Mouse (Mus musculus): ENCODE measurements around the gene Arfgap2. TPM values are rescaled to one million over a fixed set of nuclear protein-coding genes. Genes with fewer than 3 reads are reported as not detected.
"Not testable (repeated sequence)": the region's sequence is repeated elsewhere in the genome, so short reads cannot be mapped to it uniquely, and the experiment has no call there.

Arfgap2 gene
- polyA plus RNA-seq (2014; fragmentation: Nextera tagmentation; extraction: Ambion mirVana), result 86.5 and 94.6 TPM in 2 replicates

- Histone ChIP-seq H3K4me2 (ENCODE audit: low read depth) (peak within 1 kb of the TSS; percentile 41), H3K27me3 (ENCODE audit: control insufficient read depth, insufficient read depth, low read length) (no peaks in the 10 kb centered on the region), H3K9me3 (ENCODE audit: control insufficient read depth, low read length) (no peaks in the 10 kb centered on the region), H3K4me3 (ENCODE audit: low read depth, low read length) (peak within 1 kb of the TSS; percentile 69), H3K27ac (ENCODE audit: low read depth, low read length) (peak within 1 kb of the TSS; percentile 86), H3K36me3 (ENCODE audit: control insufficient read depth, insufficient read depth, low read length) (peaks cover 11% of the 10 kb centered on the region), H3K4me1 (ENCODE audit: control insufficient read depth, insufficient read depth, low read length) (peaks cover 7% of the 10 kb centered on the region; the same call in 1 of the 2 replicates), H3K9ac (ENCODE audit: low read length) (peak within 1 kb of the TSS; percentile 92)
- WGBS, result 2% methylated on average over 72 of the region's 72 CpGs
- ATAC-seq (ENCODE audit: insufficient read depth, low FRiP score, low TSS enrichment) (peak; percentile 99), DNase-seq (ENCODE audit: low spot score) (peak; percentile 98)
Observed at GRCm38 (mm10) chr2:91264711-91265681, at the start of gene Arfgap2. Arfgap2 (plus strand) TSS chr2:91264974.

GRCm38 (mm10) chr2:91217032-91217431 lies 47.7 kb upstream of the Arfgap2 start:
- no peak for ATAC-seq (ENCODE audit: insufficient read depth, low FRiP score, low TSS enrichment)
- Histone ChIP-seq H3K27ac (ENCODE audit: low read depth, low read length) (no peak overlapping the region), H3K9me3 (ENCODE audit: control insufficient read depth, low read length) (no peaks in the 10 kb centered on the region), H3K9ac (ENCODE audit: low read length) (no peak overlapping the region), H3K27me3 (ENCODE audit: control insufficient read depth, insufficient read depth, low read length) (no peaks in the 10 kb centered on the region), H3K4me3 (ENCODE audit: low read depth, low read length) (no peak overlapping the region), H3K4me1 (ENCODE audit: control insufficient read depth, insufficient read depth, low read length) (no peaks in the 10 kb centered on the region), H3K4me2 (ENCODE audit: low read depth) (no peak overlapping the region), H3K36me3 (ENCODE audit: control insufficient read depth, insufficient read depth, low read length) (0 out of 2 replicates have a peak, but pooled peaks cover 7% of the 10 kb centered on the region)
- WGBS, result 71% methylated on average over 4 of the region's 4 CpGs
- DNase-seq (ENCODE audit: low spot score), result no peak

GRCm38 (mm10) chr2:91220501-91220900 lies 44.3 kb upstream of the Arfgap2 start:
- Histone ChIP-seq H3K27ac (ENCODE audit: low read depth, low read length) (no peak overlapping the region), H3K9ac (ENCODE audit: low read length) (no peak overlapping the region), H3K27me3 (ENCODE audit: control insufficient read depth, insufficient read depth, low read length) (no peaks in the 10 kb centered on the region), H3K9me3 (ENCODE audit: control insufficient read depth, low read length) (no peaks in the 10 kb centered on the region), H3K4me2 (ENCODE audit: low read depth) (no peak overlapping the region), H3K4me1 (ENCODE audit: control insufficient read depth, insufficient read depth, low read length) (no peaks in the 10 kb centered on the region), H3K36me3 (ENCODE audit: control insufficient read depth, insufficient read depth, low read length) (no peaks in the 10 kb centered on the region), H3K4me3 (ENCODE audit: low read depth, low read length) (no peak overlapping the region)
- ATAC-seq (ENCODE audit: insufficient read depth, low FRiP score, low TSS enrichment) (no peak), DNase-seq (ENCODE audit: low spot score) (no peak)
- WGBS, result 96% methylated on average over 3 of the region's 3 CpGs

- 88% methylated on average over 2 of the region's 2 CpGs for WGBS
- no peak for DNase-seq (ENCODE audit: low spot score)
- Histone ChIP-seq H3K36me3 (ENCODE audit: control insufficient read depth, insufficient read depth, low read length) (no peaks in the 10 kb centered on the region), H3K9me3 (ENCODE audit: control insufficient read depth, low read length) (no peaks in the 10 kb centered on the region), H3K27me3 (ENCODE audit: control insufficient read depth, insufficient read depth, low read length) (no peaks in the 10 kb centered on the region), H3K9ac (ENCODE audit: low read length) (no peak overlapping the region), H3K4me2 (ENCODE audit: low read depth) (no peak overlapping the region), H3K4me3 (ENCODE audit: low read depth, low read length) (no peak overlapping the region), H3K27ac (ENCODE audit: low read depth, low read length) (no peak overlapping the region), H3K4me1 (ENCODE audit: control insufficient read depth, insufficient read depth, low read length) (no peaks in the 10 kb centered on the region)
- ATAC-seq (ENCODE audit: insufficient read depth, low FRiP score, low TSS enrichment), result no peak
Observed at GRCm38 (mm10) chr2:91223614-91224013, 41.2 kb upstream of the Arfgap2 start.

- H3K27ac ChIP-seq (ENCODE audit: low read depth, low read length), result no peak overlapping the region
- H3K4me1 ChIP-seq (ENCODE audit: control insufficient read depth, insufficient read depth, low read length), result no peaks in the 10 kb centered on the region
- 80% methylated on average over 2 of the region's 2 CpGs for WGBS
- no peaks in the 10 kb centered on the region for H3K27me3 ChIP-seq (ENCODE audit: control insufficient read depth, insufficient read depth, low read length)
- DNase-seq (ENCODE audit: low spot score), result no peak
- no peak for ATAC-seq (ENCODE audit: insufficient read depth, low FRiP score, low TSS enrichment)
- H3K9ac ChIP-seq (ENCODE audit: low read length), result no peak overlapping the region
- H3K4me2 ChIP-seq (ENCODE audit: low read depth), result no peak overlapping the region
- H3K4me3 ChIP-seq (ENCODE audit: low read depth, low read length), result no peak overlapping the region
- H3K36me3 ChIP-seq (ENCODE audit: control insufficient read depth, insufficient read depth, low read length), result no peaks in the 10 kb centered on the region
- no peaks in the 10 kb centered on the region for H3K9me3 ChIP-seq (ENCODE audit: control insufficient read depth, low read length)
Observed at GRCm38 (mm10) chr2:91229735-91230134, 35.0 kb upstream of the Arfgap2 start.

GRCm38 (mm10) chr2:91236601-91237510 lies 27.9 kb upstream of the Arfgap2 start, which contains the start of gene Ddb2:
Ddb2 (minus strand) TSS chr2:91236982.
- peak within 1 kb of the TSS; percentile 79 for H3K27ac ChIP-seq (ENCODE audit: low read depth, low read length)
- peak; percentile 95 for DNase-seq (ENCODE audit: low spot score)
- peak within 1 kb of the TSS; percentile 74 for H3K4me2 ChIP-seq (ENCODE audit: low read depth)
- peak within 1 kb of the TSS; percentile 72 for H3K9ac ChIP-seq (ENCODE audit: low read length)
- H3K9me3 ChIP-seq (ENCODE audit: control insufficient read depth, low read length), result no peaks in the 10 kb centered on the region
- 1% methylated on average over 47 of the region's 48 CpGs for WGBS
- no peaks in the 10 kb centered on the region for H3K36me3 ChIP-seq (ENCODE audit: control insufficient read depth, insufficient read depth, low read length)
- H3K4me1 ChIP-seq (ENCODE audit: control insufficient read depth, insufficient read depth, low read length), result no peaks in the 10 kb centered on the region
- H3K4me3 ChIP-seq (ENCODE audit: low read depth, low read length), result peak within 1 kb of the TSS; percentile 53
- H3K27me3 ChIP-seq (ENCODE audit: control insufficient read depth, insufficient read depth, low read length), result no peaks in the 10 kb centered on the region
- peak; percentile 94 for ATAC-seq (ENCODE audit: insufficient read depth, low FRiP score, low TSS enrichment)

GRCm38 (mm10) chr2:91237511-91238080 lies 27.2 kb upstream of the Arfgap2 start:
- H3K9ac ChIP-seq (ENCODE audit: low read length); H3K9me3 ChIP-seq (ENCODE audit: control insufficient read depth, low read length); H3K4me1 ChIP-seq (ENCODE audit: control insufficient read depth, insufficient read depth, low read length); H3K36me3 ChIP-seq (ENCODE audit: control insufficient read depth, insufficient read depth, low read length); DNase-seq (ENCODE audit: low spot score); H3K27me3 ChIP-seq (ENCODE audit: control insufficient read depth, insufficient read depth, low read length): not testable (repeated sequence)
- peak overlapping the region; percentile 79; the same call in 1 of the 2 replicates for H3K27ac ChIP-seq (ENCODE audit: low read depth, low read length)
- peak overlapping the region; percentile 74 for H3K4me2 ChIP-seq (ENCODE audit: low read depth)
- WGBS, result 28% methylated on average over 4 of the region's 4 CpGs
- peak overlapping the region; percentile 53 for H3K4me3 ChIP-seq (ENCODE audit: low read depth, low read length)
- ATAC-seq (ENCODE audit: insufficient read depth, low FRiP score, low TSS enrichment), result peak; percentile 58

- whole genome bisulfite sequencing, result 66% methylated on average over 5 of the region's 5 CpGs
- Histone ChIP-seq H3K36me3 (ENCODE audit: control insufficient read depth, insufficient read depth, low read length) (no peaks in the 10 kb centered on the region), H3K4me1 (ENCODE audit: control insufficient read depth, insufficient read depth, low read length) (no peaks in the 10 kb centered on the region), H3K27me3 (ENCODE audit: control insufficient read depth, insufficient read depth, low read length) (no peaks in the 10 kb centered on the region), H3K4me3 (ENCODE audit: low read depth, low read length) (no peak overlapping the region), H3K4me2 (ENCODE audit: low read depth) (no peak overlapping the region), H3K9ac (ENCODE audit: low read length) (no peak overlapping the region), H3K27ac (ENCODE audit: low read depth, low read length) (no peak overlapping the region), H3K9me3 (ENCODE audit: control insufficient read depth, low read length) (no peaks in the 10 kb centered on the region)
- ATAC-seq (ENCODE audit: insufficient read depth, low FRiP score, low TSS enrichment) (no peak), DNase-seq (ENCODE audit: low spot score) (no peak)
Observed at GRCm38 (mm10) chr2:91242547-91242946, 22.2 kb upstream of the Arfgap2 start.

Measured in neural tube, embryonic 11.5 days (tissue).